Mouse (Mus musculus) ovary, adult 18-20 months (tissue): ENCODE results near the gene U2af1.

ENCODE experiments used
- DNase-seq: peaks from one replicate; pipeline ENCODE4 v3.0.0; 2022; ENCODE audit warnings: low spot score, mixed read lengths

Gene U2af1

GRCm38 (mm10) chr17:31660661-31661250 is 2.1 kb upstream of the U2af1 start:
- no peak for DNase-seq

DNA sequence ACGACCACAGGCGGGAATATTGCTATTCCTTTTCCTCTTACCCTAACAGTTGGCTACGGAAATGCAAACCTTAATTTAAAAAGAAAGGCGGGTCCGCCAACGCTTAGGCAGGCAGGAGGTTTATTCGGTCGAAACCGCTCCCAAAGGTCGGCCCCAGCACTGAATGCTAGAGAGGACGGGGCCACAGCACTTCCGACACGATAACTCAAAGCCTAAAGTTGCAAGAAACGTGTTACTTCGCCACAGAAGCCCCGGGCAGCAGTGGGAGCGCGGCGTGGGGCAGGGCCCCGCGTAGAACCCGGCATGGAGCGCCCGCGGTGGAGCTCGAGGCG is 590 bp downstream of the U2af1 start:
- no peak for DNase-seq

- DNase-seq = no peak
Observed at GRCm38 (mm10) chr17:31657141-31657983, 1.3 kb downstream of the U2af1 start.

- no peak for DNase-seq
Observed at GRCm38 (mm10) chr17:31656682-31657081, 2.0 kb downstream of the U2af1 start.

GRCm38 (mm10) chr17:31655366-31655765 is 3.3 kb downstream of the U2af1 start:
- no peak for DNase-seq

GRCm38 (mm10) chr17:31653277-31653676 is 5.4 kb downstream of the U2af1 start:
- DNase-seq = no peak

DNA sequence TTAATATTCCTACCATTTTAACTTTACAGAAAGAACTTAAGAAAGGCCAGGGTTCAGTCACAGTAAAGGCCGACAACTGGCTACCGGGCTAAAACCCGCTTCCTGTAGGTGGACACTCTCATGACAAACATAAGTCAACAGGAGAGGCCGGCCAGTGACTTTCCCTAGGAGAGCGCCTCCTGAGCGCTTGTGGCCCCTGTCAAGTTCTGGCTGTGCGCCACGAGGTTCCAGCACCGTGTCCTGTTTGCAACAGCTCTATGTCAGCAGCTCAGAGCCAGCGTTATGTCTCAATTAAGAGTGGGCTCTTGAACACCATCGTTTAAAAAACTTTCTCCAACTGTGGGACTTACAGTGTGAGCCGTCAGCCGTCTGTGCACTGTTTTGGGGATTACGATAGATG is 6.5 kb downstream of the U2af1 start:
- no peak for DNase-seq

GRCm38 (mm10) chr17:31646199-31647002 is 12.3 kb downstream of the U2af1 start:
- DNase-seq = no peak

GRCm38 (mm10) chr17:31642913-31643312 is 15.8 kb downstream of the U2af1 start:
- DNase-seq = no peak

DNA sequence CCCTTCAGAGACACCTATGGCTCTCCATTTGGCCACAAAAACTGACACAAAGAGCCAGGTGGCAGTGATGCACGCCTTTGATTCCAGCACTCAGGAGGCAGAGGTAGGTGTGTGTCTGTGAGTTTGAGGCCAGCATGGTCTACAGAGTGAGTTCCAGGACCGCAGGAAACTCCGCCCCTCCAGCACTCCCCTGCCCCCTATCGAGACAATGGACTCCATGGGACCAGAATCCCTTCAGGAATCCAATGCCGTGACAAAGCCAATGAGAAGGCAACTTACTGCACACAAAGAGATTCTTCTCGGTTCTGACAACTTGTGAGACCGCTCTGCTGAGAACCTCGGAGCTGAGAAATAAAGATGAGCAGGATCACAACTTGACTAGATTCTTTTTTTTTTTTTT is 16.4 kb downstream of the U2af1 start:
- no peak for DNase-seq

- peak; percentile 53 for DNase-seq
Observed at GRCm38 (mm10) chr17:31639651-31640050, 19.0 kb downstream of the U2af1 start.

DNA sequence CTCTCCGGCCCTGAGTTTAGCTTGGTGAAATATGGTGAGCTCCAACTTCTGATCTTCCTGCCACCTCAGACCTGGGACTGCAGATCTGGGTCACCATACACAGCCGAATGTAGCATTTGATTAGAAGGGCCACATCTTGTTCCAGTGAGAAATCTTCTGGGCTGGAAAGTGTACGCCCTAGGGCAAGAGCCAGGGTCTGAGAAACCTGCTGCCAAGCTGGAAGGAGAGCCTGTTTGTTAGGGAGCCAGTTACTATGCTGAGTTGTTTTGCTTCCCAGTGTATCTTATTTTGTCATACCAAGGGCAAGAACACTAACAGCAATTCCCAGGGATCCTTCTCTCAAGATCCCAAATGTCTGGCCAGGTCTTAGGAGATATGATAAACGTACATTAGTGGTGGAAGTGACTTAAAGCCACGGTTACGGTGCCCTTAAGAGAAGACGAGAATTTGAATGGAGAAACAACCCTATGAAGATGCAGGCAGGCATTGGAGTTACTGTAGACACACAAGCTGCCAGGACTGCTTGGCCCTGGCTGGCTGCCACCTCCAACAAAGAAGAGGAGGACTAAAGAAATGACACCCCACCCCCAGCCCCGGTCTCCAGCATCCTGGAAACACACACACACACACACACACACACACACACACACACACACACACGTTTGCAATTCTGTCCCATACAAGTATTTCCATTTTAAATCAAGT is 20.7 kb downstream of the U2af1 start:
- DNase-seq = peak; percentile 69

GRCm38 (mm10) chr17:31636942-31637811 is 21.5 kb downstream of the U2af1 start, which contains the start of gene Cbs:
Gene Cbs, minus strand, starts transcription at chr17:31637238.
- peak; percentile 89 for DNase-seq

DNA sequence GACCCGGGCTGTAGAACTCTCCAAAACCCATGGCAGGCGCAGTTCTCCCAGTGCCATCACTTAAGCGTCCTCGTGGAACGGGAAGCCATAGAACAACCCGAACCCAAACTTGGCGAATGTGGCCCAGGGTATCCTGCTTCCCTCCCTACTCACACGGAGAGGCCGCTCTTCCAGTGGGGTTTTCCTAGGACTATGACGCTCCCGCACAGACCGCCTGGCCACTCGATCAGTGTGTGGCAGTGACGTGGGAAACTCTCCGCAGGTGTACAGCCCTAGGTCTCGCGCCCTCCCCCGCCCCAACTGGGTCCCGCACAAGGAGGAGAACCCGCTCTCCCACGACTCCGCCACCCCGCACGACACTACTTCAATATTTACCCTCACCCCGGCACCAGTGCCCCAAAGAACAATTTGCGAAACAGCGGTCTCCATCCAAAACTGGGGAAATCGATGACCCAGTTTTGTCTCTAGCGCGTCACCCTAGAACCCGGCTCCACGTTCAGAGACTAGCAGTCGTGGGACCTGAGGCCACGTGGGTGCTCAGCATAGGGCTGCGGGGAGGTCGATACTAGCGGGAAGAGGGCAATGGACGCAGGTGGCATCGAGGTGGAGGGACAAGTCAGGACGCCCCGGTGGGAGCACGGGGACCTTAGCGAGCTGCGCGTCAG is 22.3 kb downstream of the U2af1 start:
- DNase-seq = no peak

DNA sequence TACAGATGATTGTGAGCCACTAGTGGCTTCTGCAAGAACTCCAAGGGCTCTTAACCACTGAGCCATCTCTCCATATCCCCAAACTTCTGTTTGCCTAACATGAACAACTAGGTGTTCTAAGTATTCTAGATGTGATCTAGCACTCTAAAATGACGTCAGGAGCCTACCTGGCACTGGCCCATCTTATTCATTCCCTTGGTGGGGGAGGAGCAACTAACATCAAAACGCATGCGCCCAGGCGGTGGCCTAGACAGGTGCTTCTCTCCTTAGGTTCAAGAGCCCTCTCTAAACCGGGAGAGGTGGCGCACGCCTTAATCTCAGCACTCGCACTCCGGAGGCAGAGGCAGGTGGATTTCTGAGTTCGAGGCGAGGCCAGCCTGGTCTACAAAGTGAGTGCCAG is 22.9 kb downstream of the U2af1 start:
- no peak for DNase-seq

GRCm38 (mm10) chr17:31634896-31635295 is 23.8 kb downstream of the U2af1 start:
- DNase-seq = no peak

DNA sequence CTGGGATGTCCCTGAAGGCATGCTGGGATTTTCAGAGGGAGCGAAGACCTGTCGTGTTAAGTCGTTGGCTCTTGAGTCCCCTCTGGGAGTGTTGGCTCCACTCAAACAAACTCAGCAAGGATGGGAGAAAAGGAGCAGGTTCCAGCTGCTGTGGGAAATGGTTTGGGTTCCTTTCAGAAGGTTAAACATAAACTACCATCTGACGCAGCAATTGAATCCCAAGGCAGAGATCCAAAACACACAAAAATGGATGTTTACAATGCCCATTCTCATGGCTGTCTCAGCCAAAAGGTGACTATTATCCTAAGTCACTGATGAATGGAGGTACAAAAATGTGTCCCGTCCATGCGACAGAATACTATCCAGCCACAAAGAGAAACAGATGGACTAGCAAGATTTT is 25.7 kb downstream of the U2af1 start:
- no peak for DNase-seq

- DNase-seq = no peak
Observed at GRCm38 (mm10) chr17:31631081-31631800, 27.5 kb downstream of the U2af1 start.

GRCm38 (mm10) chr17:31627961-31628360 is 30.7 kb downstream of the U2af1 start:
- DNase-seq = no peak

- no peak for DNase-seq
Observed at GRCm38 (mm10) chr17:31623101-31623500, 35.6 kb downstream of the U2af1 start.
